Mouse (Mus musculus): ENCODE measurements around the gene Borcs6.

GRCm38 (mm10) chr11:69103121-69103520 is 43.6 kb downstream of the Borcs6 start:
- no peak for TF ChIP-seq CTCF (IDR thresholded peaks at IDR 0.05; ENCODE audit: extremely low read depth, insufficient read depth, insufficient read length, insufficient replicate concordance)
- TF ChIP-seq POLR2A (IDR thresholded peaks at IDR 0.05; ENCODE audit: low read depth, low read length), result no peak

All from spleen, adult 2 months (tissue).